28 mouse cellular contexts compared by ENCODE assay signal in genomic region chr2:173484486-173484885, GRCm38 (mm10). TPM values are rescaled to one million over a fixed set of nuclear protein-coding genes. Genes with fewer than 3 reads are reported as not detected.
A peak's percentile ranks its signal among the peaks of the same experiment; 100 is the strongest.
DNase-seq lines count a peak whose midpoint lies in the region; ATAC-seq and TF ChIP-seq lines count a peak whose summit lies in the region.
"Had no signal": no experiment of that assay in that cellular context is flagged by ENCODE, and none has a peak within 500 bp of the region (broad histone marks: within the 10 kb centered on the region; RNA-seq: fewer than 3 reads in every experiment).

No protein-coding gene starts in this region.

- 90% methylated on average over 4 of the region's 4 CpGs for WGBS in forebrain, embryonic 10.5 days
- 93% methylated on average over 4 of the region's 4 CpGs for WGBS in forebrain, embryonic 16.5 days
- WGBS in intestine, embryonic 14.5 days, result 76% methylated on average over 4 of the region's 4 CpGs
- 79% methylated on average over 4 of the region's 4 CpGs for WGBS in intestine, postnatal 0 days

- no peaks in the 10 kb centered on the region for H3K36me3 ChIP-seq in forebrain, embryonic 10.5 days (replicated peaks)
- H3K36me3 ChIP-seq in forebrain, embryonic 16.5 days (ENCODE audit: control insufficient read depth, insufficient read depth), result no peaks in the 10 kb centered on the region
- no peaks in the 10 kb centered on the region for H3K36me3 ChIP-seq in intestine, embryonic 14.5 days (ENCODE audit: control insufficient read depth, insufficient read depth, low read length)
- H3K36me3 ChIP-seq in intestine, postnatal 0 days (ENCODE audit: control insufficient read depth, insufficient read depth), result no peaks in the 10 kb centered on the region
- H3K36me3 ChIP-seq: embryonic facial prominence, embryonic 13.5 days; embryonic facial prominence, embryonic 15.5 days; forebrain, embryonic 15.5 days; G1E had no signal

- no peak overlapping the region for H3K9ac ChIP-seq in forebrain, embryonic 16.5 days (replicated peaks; ENCODE audit: low read depth, low read length)
- H3K9ac ChIP-seq in intestine, embryonic 14.5 days (ENCODE audit: low read length), result no peak overlapping the region
- no peak overlapping the region for H3K9ac ChIP-seq in intestine, postnatal 0 days (ENCODE audit: low read depth, low read length)
- H3K9ac ChIP-seq: embryonic facial prominence, embryonic 13.5 days; embryonic facial prominence, embryonic 15.5 days; forebrain, embryonic 13.5 days; forebrain, embryonic 15.5 days had no signal

- H3K4me2 ChIP-seq in forebrain, embryonic 16.5 days (ENCODE audit: low read length), result no peak overlapping the region
- H3K4me2 ChIP-seq in intestine, embryonic 14.5 days (ENCODE audit: low read length), result no peak overlapping the region
- no peak overlapping the region for H3K4me2 ChIP-seq in intestine, postnatal 0 days (replicated peaks; ENCODE audit: low read depth)
- H3K4me2 ChIP-seq: embryonic facial prominence, embryonic 13.5 days; embryonic facial prominence, embryonic 15.5 days; forebrain, embryonic 13.5 days; forebrain, embryonic 15.5 days had no signal

- no peak for TF ChIP-seq CTCF in intestine, postnatal 0 days (IDR thresholded peaks at IDR 0.05; ENCODE audit: low read depth)

- no peaks in the 10 kb centered on the region for H3K9me3 ChIP-seq in forebrain, embryonic 10.5 days
- H3K9me3 ChIP-seq in forebrain, embryonic 16.5 days (ENCODE audit: control insufficient read depth, low read length), result no peaks in the 10 kb centered on the region
- no peaks in the 10 kb centered on the region for H3K9me3 ChIP-seq in intestine, embryonic 14.5 days (ENCODE audit: control insufficient read depth, low read length)
- H3K9me3 ChIP-seq in intestine, postnatal 0 days (ENCODE audit: control insufficient read depth), result no peaks in the 10 kb centered on the region
- H3K9me3 ChIP-seq: embryonic facial prominence, embryonic 13.5 days; embryonic facial prominence, embryonic 15.5 days; forebrain, embryonic 13.5 days; forebrain, embryonic 15.5 days had no signal

- H3K4me1 ChIP-seq in forebrain, embryonic 10.5 days, result no peaks in the 10 kb centered on the region
- no peaks in the 10 kb centered on the region for H3K4me1 ChIP-seq in forebrain, embryonic 16.5 days (replicated peaks; ENCODE audit: control insufficient read depth, insufficient read depth, low read length)
- no peaks in the 10 kb centered on the region for H3K4me1 ChIP-seq in intestine, embryonic 14.5 days (replicated peaks; ENCODE audit: control insufficient read depth, insufficient read depth, low read length)
- H3K4me1 ChIP-seq in intestine, postnatal 0 days (replicated peaks; ENCODE audit: control insufficient read depth, insufficient read depth, low read length), result no peaks in the 10 kb centered on the region
- H3K4me1 ChIP-seq: embryonic facial prominence, embryonic 13.5 days; embryonic facial prominence, embryonic 15.5 days; forebrain, embryonic 13.5 days; forebrain, embryonic 15.5 days had no signal

- peak; percentile 3 for DNase-seq in forebrain, embryonic 10.5 days (ENCODE audit: extremely low spot score, low spot score)
- peak; percentile 7 for DNase-seq in intestine, embryonic 14.5 days (ENCODE audit: low spot score)
- peak; percentile 36 for DNase-seq in testis, postnatal 10 days (ENCODE audit: low spot score)
- DNase-seq in testis, postnatal 14 days (ENCODE audit: low spot score), result no peak
- no peak for DNase-seq in right cerebral cortex, postnatal 14 days
- DNase-seq: adrenal gland, adult 8-10 months; adrenal gland, postnatal 14 days; adrenal gland, postnatal 36 days; B cell, adult 2 months; cerebellum, adult 11-12 months; cerebellum, adult 2 months; cerebellum, adult 9-10 months; cerebellum, postnatal 10 days; cerebellum, postnatal 25 days had no signal

- no peak overlapping the region for H3K27ac ChIP-seq in forebrain, embryonic 10.5 days
- no peak overlapping the region for H3K27ac ChIP-seq in forebrain, embryonic 16.5 days (ENCODE audit: low read length)
- H3K27ac ChIP-seq in intestine, embryonic 14.5 days (ENCODE audit: low read depth), result no peak overlapping the region
- no peak overlapping the region for H3K27ac ChIP-seq in intestine, postnatal 0 days (ENCODE audit: low read depth, low read length)
- H3K27ac ChIP-seq: embryonic facial prominence, embryonic 13.5 days; embryonic facial prominence, embryonic 15.5 days; forebrain, embryonic 13.5 days; forebrain, embryonic 15.5 days had no signal

- ATAC-seq in forebrain, embryonic 16.5 days, result no peak
- ATAC-seq in intestine, embryonic 14.5 days (replicated peaks; ENCODE audit: low FRiP score, low TSS enrichment, low read depth), result no peak
- no peak for ATAC-seq in intestine, postnatal 0 days
- ATAC-seq: activated CD4-positive, CD25-positive, alpha-beta regulatory T cell, adult 4 months; CD4-positive, CD25-positive, alpha-beta regulatory T cell, adult 4 months; forebrain, embryonic 13.5 days; forebrain, embryonic 15.5 days; Patski had no signal

- no peak overlapping the region for H3K4me3 ChIP-seq in forebrain, embryonic 10.5 days
- H3K4me3 ChIP-seq in forebrain, embryonic 16.5 days (replicated peaks; ENCODE audit: low read length), result no peak overlapping the region
- no peak overlapping the region for H3K4me3 ChIP-seq in intestine, embryonic 14.5 days (ENCODE audit: low read depth, low read length)
- no peak overlapping the region for H3K4me3 ChIP-seq in intestine, postnatal 0 days (ENCODE audit: low read depth, low read length)
- H3K4me3 ChIP-seq: embryonic facial prominence, embryonic 13.5 days; embryonic facial prominence, embryonic 15.5 days; erythroblast, embryonic 14.5 days; forebrain, embryonic 13.5 days; forebrain, embryonic 15.5 days had no signal

- H3K27me3 ChIP-seq in forebrain, embryonic 10.5 days (ENCODE audit: poor library complexity, severe bottlenecking), result no peaks in the 10 kb centered on the region
- H3K27me3 ChIP-seq in forebrain, embryonic 16.5 days (replicated peaks; ENCODE audit: control insufficient read depth, insufficient read depth, low read length), result no peaks in the 10 kb centered on the region
- no peaks in the 10 kb centered on the region for H3K27me3 ChIP-seq in intestine, embryonic 14.5 days (replicated peaks; ENCODE audit: control insufficient read depth, insufficient read depth, low read length)
- no peaks in the 10 kb centered on the region for H3K27me3 ChIP-seq in intestine, postnatal 0 days (replicated peaks; ENCODE audit: control insufficient read depth, insufficient read depth, low read length)
- H3K27me3 ChIP-seq: embryonic facial prominence, embryonic 13.5 days; embryonic facial prominence, embryonic 15.5 days; forebrain, embryonic 13.5 days; forebrain, embryonic 15.5 days had no signal

RNA-seq across cellular contexts. Expression of gene 1700021F07Rik, which starts 37.9 kb away (rescaled TPM):
- not detected in 2 replicates for polyA plus RNA-seq in forebrain, embryonic 10.5 days (2016; fragmentation: Nextera tagmentation; extraction: Ambion mirVana)
- polyA plus RNA-seq in forebrain, embryonic 16.5 days (2015; fragmentation: Nextera tagmentation; extraction: Ambion mirVana), result not detected in 2 replicates
- polyA plus RNA-seq in intestine, embryonic 14.5 days (2014; fragmentation: Nextera tagmentation; extraction: Ambion mirVana), result not detected in 2 replicates
- not detected in 2 replicates for polyA plus RNA-seq in intestine, postnatal 0 days (2015; fragmentation: Nextera tagmentation; extraction: Ambion mirVana)
- polyA plus RNA-seq: activated CD4-positive, CD25-positive, alpha-beta regulatory T cell, adult 4 months; CD4-positive, CD25-positive, alpha-beta regulatory T cell, adult 4 months; cerebellum, adult 2 months; cortical plate, adult 2 months; embryonic facial prominence, embryonic 11.5 days; embryonic facial prominence, embryonic 13.5 days; embryonic facial prominence, embryonic 15.5 days; erythroblast, embryonic 14.5 days; forebrain, embryonic 11.5 days; forebrain, embryonic 13.5 days; forebrain, embryonic 15.5 days; G1E; Patski had no signal

Comparison
In these comparisons a context has a peak if more than half of its experiments do, and no peak if none do; other contexts are left out.
1. DNase-seq: peak in forebrain, embryonic 10.5 days (single experiment), intestine, embryonic 14.5 days (single experiment) and testis, postnatal 10 days (single experiment); none in testis, postnatal 14 days (single experiment) and right cerebral cortex, postnatal 14 days (single experiment).